Mouse (Mus musculus) adrenal gland, postnatal 14 days (tissue): ENCODE results near the gene Smarca5. TPM values are rescaled to one million over a fixed set of nuclear protein-coding genes. Genes with fewer than 3 reads are reported as not detected.

Experiments used
- DNase-seq: peaks from one replicate; pipeline ENCODE4 v3.0.0; 2021; ENCODE audit warnings: mixed read lengths
- total RNA-seq: library from RNA; stranded (reverse); gene quantifications from 2 replicates; pipeline ENCODE4 v1.2.3, GENCODE M21; 2021

The Smarca5 gene
- total RNA-seq, 1 experiment from 2014 or later: 71.7 TPM

DNA sequence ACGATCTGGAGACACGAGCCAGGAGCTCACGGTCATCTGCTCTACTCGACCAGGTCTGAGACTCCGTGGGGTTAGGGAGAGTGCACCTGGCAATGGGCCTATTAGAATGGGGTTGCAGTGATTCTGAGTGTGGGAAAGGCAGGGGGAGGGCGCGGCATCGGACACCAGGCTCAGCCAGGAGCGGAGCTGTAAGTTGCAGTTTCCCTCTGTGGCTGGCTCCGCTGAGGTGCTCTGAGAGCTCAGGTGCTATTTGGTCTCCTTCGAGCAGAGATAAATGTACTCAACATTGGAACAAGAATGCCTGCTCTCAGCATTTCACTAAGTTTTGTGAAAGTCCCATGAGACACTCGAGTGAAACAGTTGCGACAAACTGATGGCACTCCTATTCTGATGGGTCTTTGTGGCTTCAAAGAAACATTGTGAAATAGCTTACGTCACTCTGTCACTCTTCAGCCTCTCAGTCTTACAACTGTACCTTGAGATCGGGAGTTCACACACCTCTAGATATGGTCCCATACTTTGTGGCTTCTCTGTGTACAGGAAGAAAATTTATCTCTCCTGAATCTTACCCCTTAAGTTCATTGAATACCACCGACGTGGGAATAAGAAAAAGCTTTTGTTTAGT is 69.9 kb downstream of the Smarca5 start:
- DNase-seq: no peak

DNA sequence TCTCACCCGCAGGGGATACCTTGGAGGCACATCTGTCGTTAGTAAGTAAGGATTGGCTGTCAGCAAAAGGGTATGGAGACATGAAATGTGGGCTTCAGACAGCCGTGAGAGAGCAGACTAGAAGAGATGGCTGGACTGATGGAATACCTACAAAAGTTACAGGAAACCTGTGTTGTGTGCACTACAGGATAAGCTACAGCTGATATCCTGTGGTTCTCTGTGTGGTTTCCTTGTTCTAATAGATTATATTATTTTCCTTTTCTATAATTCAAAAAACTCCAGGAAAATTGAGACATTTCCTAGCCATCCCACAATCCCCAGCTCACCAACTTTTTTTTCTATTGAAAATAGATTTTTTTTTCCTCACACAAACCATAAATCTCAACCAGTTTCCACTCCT is 75.8 kb downstream of the Smarca5 start:
- no peak for DNase-seq

DNA sequence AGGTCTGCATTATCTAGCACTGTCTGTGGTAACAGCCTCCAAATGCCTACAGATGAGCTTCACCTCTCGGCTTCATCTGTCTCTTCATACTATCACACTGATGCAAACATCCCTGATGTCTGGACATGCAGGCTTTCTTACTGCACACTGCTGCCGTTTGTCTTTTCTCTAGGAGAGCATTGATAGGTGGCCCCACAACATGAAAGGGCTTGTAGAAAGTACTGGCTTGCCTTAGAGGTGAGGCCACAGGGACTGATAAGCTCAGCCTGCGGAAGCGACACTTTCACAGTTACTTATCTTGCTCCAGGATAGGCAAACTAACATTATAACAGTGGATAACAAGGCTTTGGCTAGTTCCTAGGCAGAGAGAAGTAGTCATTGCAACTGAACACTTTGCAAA is 78.2 kb downstream of the Smarca5 start:
- no peak for DNase-seq

DNA sequence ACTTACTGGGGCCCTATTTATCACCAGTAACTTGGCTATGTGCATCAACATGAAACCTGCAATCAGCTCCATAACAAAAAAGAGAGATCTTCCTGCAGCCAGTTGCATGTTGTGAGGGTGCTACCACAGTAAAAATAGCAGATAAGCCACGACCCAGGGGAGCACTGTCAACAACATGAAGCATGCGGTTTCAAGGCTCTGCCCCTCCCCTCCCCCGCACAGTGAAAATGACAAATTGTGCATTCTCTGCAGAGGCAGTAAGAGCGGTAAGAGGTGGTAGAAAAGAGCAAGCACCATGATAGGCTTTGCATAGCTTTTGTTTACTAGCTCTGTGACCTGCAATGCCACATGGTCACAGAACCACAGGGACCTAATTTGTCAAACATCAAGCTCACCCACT is 81.7 kb downstream of the Smarca5 start:
- DNase-seq: peak; percentile 45

Other genes with a start within 250 kb of the Smarca5 start
- gene Gypa, start 245.7 kb downstream of the Smarca5 start, total RNA-seq: 4.1 and 16.8 TPM in 2 replicates
- not detected in 2 replicates for gene Frem3, start 128.4 kb downstream of the Smarca5 start, total RNA-seq
- gene Gab1, start 141.0 kb upstream of the Smarca5 start, total RNA-seq: 18.0 and 20.1 TPM in 2 replicates